Mouse (Mus musculus): ENCODE data around the gene Atg4a. TPM values are rescaled to one million over a fixed set of nuclear protein-coding genes. Genes with fewer than 3 reads are reported as not detected.

Gene Atg4a
- total and polyA plus RNA-seq, 2 experiments from 2014 or later: 4.4 to 12.0 TPM

DNA sequence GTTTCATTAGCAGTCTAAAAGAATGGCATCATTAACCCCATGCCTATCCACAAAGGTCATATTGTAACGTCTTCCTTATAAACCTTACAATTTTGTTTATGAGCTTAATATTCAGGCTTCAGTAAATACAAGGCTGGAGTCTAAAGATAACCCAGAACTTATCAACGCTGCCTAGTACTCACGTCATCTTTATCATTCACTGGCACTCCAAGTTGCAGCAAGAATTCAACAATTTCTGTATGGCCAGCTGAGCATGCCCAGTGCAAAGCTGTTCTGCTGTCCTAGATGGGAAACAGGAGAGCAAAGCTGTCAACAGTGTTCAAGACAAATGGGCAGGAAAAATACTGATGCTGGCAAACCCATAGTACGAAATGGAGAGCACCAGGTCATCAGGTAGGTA, 3.1 kb upstream of the Atg4a start:
- TF ChIP-seq CTCF (IDR thresholded peaks at IDR 0.05): no peak
- H3K27me3 ChIP-seq (ENCODE audit: insufficient read depth, low read length): peaks cover 14% of the 10 kb centered on the region; the same call in 1 of the 2 replicates
- 89% methylated on average over 4 of the region's 4 CpGs for WGBS
- ATAC-seq (ENCODE audit: low FRiP score) (no peak), DNase-seq (ENCODE audit: low spot score) (no peak)
- H3K9ac ChIP-seq (replicated peaks; ENCODE audit: low read length, poor library complexity, severe bottlenecking): no peak overlapping the region
- H3K9me3 ChIP-seq (ENCODE audit: low read length): no peaks in the 10 kb centered on the region
- H3K4me1 ChIP-seq (ENCODE audit: insufficient read depth, low read length): no peaks in the 10 kb centered on the region
- H3K27ac ChIP-seq (ENCODE audit: low read depth, low read length): no peak overlapping the region
- H3K4me2 ChIP-seq (ENCODE audit: low read depth, low read length, poor library complexity, severe bottlenecking): no peak overlapping the region
- H3K36me3 ChIP-seq (ENCODE audit: insufficient read depth, low read length): no peaks in the 10 kb centered on the region
- no peak overlapping the region for H3K4me3 ChIP-seq (ENCODE audit: low read depth, low read length)

DNA sequence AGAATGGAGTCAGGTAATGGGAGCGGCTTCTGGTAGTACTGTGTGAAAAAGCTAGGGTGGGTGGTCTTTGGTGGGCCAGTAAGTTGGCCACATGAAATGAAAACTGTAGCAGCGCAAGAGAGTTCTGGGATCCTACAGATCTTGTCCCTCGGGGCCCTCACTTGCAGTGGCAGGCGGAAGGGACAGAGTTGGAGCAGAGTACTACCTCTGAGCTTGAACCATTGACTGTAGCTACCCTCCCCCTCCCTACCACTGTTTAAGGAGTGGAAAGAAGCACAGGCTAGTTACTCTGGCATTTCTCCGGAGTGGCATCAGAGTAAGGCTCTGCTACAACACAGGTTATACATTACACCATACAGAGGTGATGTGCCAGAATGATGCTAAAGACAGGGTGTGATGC, 252 bp downstream of the Atg4a start:
- no peak for TF ChIP-seq CTCF (IDR thresholded peaks at IDR 0.05)
- whole genome bisulfite sequencing: 21% methylated on average over 5 of the region's 5 CpGs
- H3K4me2 ChIP-seq (ENCODE audit: low read depth, low read length, poor library complexity, severe bottlenecking): peak overlapping the region; percentile 49
- H3K27me3 ChIP-seq (ENCODE audit: insufficient read depth, low read length): peaks cover 9% of the 10 kb centered on the region; the same call in 1 of the 2 replicates
- no peak overlapping the region for H3K9ac ChIP-seq (replicated peaks; ENCODE audit: low read length, poor library complexity, severe bottlenecking)
- no peaks in the 10 kb centered on the region for H3K9me3 ChIP-seq (ENCODE audit: low read length)
- no peak overlapping the region for H3K27ac ChIP-seq (ENCODE audit: low read depth, low read length)
- H3K36me3 ChIP-seq (ENCODE audit: insufficient read depth, low read length): no peaks in the 10 kb centered on the region
- ATAC-seq (ENCODE audit: low FRiP score) (peak; percentile 79), DNase-seq (ENCODE audit: low spot score) (no peak)
- H3K4me3 ChIP-seq (ENCODE audit: low read depth, low read length): peak overlapping the region; percentile 47
- no peaks in the 10 kb centered on the region for H3K4me1 ChIP-seq (ENCODE audit: insufficient read depth, low read length)

GRCm38 (mm10) chrX:140978943-140979342, 22.2 kb downstream of the Atg4a start:
- DNase-seq (ENCODE audit: low spot score) (no peak), ATAC-seq (ENCODE audit: low FRiP score) (no peak)
- Histone ChIP-seq H3K27ac (ENCODE audit: low read depth, low read length) (no peak overlapping the region), H3K4me1 (ENCODE audit: insufficient read depth, low read length) (no peaks in the 10 kb centered on the region), H3K9me3 (ENCODE audit: low read length) (no peaks in the 10 kb centered on the region), H3K27me3 (ENCODE audit: insufficient read depth, low read length) (peaks cover 7% of the 10 kb centered on the region; the same call in 1 of the 2 replicates), H3K4me2 (ENCODE audit: low read depth, low read length, poor library complexity, severe bottlenecking) (no peak overlapping the region), H3K9ac (replicated peaks; ENCODE audit: low read length, poor library complexity, severe bottlenecking) (no peak overlapping the region), H3K36me3 (ENCODE audit: insufficient read depth, low read length) (no peaks in the 10 kb centered on the region), H3K4me3 (ENCODE audit: low read depth, low read length) (no peak overlapping the region)
- TF ChIP-seq CTCF (IDR thresholded peaks at IDR 0.05): no peak
- WGBS: 97% methylated on average over 1 of the region's 1 CpGs

GRCm38 (mm10) chrX:140979546-140979945, 22.8 kb downstream of the Atg4a start:
- 73% methylated on average over 2 of the region's 2 CpGs for WGBS
- Histone ChIP-seq H3K4me1 (ENCODE audit: insufficient read depth, low read length) (no peaks in the 10 kb centered on the region), H3K9me3 (ENCODE audit: low read length) (no peaks in the 10 kb centered on the region), H3K9ac (replicated peaks; ENCODE audit: low read length, poor library complexity, severe bottlenecking) (no peak overlapping the region), H3K27ac (ENCODE audit: low read depth, low read length) (no peak overlapping the region), H3K4me2 (ENCODE audit: low read depth, low read length, poor library complexity, severe bottlenecking) (no peak overlapping the region), H3K4me3 (ENCODE audit: low read depth, low read length) (no peak overlapping the region), H3K36me3 (ENCODE audit: insufficient read depth, low read length) (no peaks in the 10 kb centered on the region), H3K27me3 (ENCODE audit: insufficient read depth, low read length) (peaks cover 7% of the 10 kb centered on the region; the same call in 1 of the 2 replicates)
- no peak for ATAC-seq (ENCODE audit: low FRiP score)
- DNase-seq (ENCODE audit: low spot score): no peak
- TF ChIP-seq CTCF (IDR thresholded peaks at IDR 0.05): no peak

- no peak overlapping the region for H3K4me3 ChIP-seq (ENCODE audit: low read depth, low read length)
- no peaks in the 10 kb centered on the region for H3K9me3 ChIP-seq (ENCODE audit: low read length)
- ATAC-seq (ENCODE audit: low FRiP score) (no peak), DNase-seq (ENCODE audit: low spot score) (no peak)
- no peaks in the 10 kb centered on the region for H3K4me1 ChIP-seq (ENCODE audit: insufficient read depth, low read length)
- no peak overlapping the region for H3K27ac ChIP-seq (ENCODE audit: low read depth, low read length)
- H3K9ac ChIP-seq (replicated peaks; ENCODE audit: low read length, poor library complexity, severe bottlenecking): no peak overlapping the region
- no peaks in the 10 kb centered on the region for H3K36me3 ChIP-seq (ENCODE audit: insufficient read depth, low read length)
- H3K27me3 ChIP-seq (ENCODE audit: insufficient read depth, low read length): peaks cover 12% of the 10 kb centered on the region; the same call in 1 of the 2 replicates
- no peak overlapping the region for H3K4me2 ChIP-seq (ENCODE audit: low read depth, low read length, poor library complexity, severe bottlenecking)
- WGBS: 78% methylated on average over 4 of the region's 4 CpGs
- TF ChIP-seq CTCF (IDR thresholded peaks at IDR 0.05): no peak
These were observed 23.5 kb downstream of the Atg4a start for GRCm38 (mm10) chrX:140980163-140980562.

DNA sequence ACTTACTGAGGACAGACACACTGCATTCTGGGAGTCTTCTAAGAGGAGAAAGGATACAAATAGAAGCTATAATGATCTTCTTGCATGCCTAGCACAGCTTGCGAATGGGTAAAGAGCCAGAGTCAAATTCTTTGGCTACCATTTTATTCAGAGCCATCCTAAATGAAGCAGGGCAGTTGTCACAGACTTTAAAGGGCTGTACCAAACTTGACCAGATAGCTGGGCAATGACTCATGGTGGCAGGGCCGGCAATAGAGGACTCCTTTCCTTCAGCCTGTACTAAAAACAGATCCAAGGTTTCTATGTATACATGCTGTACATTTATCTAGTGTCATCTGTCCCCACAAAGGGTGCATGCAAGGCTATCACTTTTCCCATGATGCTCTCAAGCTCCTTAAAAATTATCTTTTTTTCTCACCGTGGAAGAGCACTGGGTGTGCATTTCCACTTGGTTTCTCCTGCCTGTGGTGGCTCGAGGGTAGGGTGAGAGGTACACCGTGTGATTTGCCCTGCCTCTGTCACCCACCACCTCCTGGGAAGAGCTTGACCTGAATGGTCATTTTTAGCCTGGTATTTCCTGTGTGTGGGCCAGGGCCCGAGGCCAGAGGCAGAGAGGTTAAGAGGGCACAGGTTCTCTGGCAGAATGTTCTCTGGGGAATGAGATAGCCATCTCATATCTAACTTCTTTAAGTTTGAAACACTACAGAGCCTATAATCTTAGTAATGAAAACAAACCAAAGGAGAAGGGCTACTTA, 26.7 kb downstream of the Atg4a start:
- ATAC-seq (ENCODE audit: low FRiP score) (no peak), DNase-seq (ENCODE audit: low spot score) (no peak)
- H3K27ac ChIP-seq (ENCODE audit: low read depth, low read length): no peak overlapping the region
- H3K9me3 ChIP-seq (ENCODE audit: low read length): no peaks in the 10 kb centered on the region
- H3K4me2 ChIP-seq (ENCODE audit: low read depth, low read length, poor library complexity, severe bottlenecking): no peak overlapping the region
- H3K27me3 ChIP-seq (ENCODE audit: insufficient read depth, low read length): peaks cover 13% of the 10 kb centered on the region; the same call in 1 of the 2 replicates
- no peaks in the 10 kb centered on the region for H3K36me3 ChIP-seq (ENCODE audit: insufficient read depth, low read length)
- WGBS: 63% methylated on average over 6 of the region's 6 CpGs
- no peak overlapping the region for H3K9ac ChIP-seq (replicated peaks; ENCODE audit: low read length, poor library complexity, severe bottlenecking)
- no peaks in the 10 kb centered on the region for H3K4me1 ChIP-seq (ENCODE audit: insufficient read depth, low read length)
- H3K4me3 ChIP-seq (ENCODE audit: low read depth, low read length): no peak overlapping the region
- no peak for TF ChIP-seq CTCF (IDR thresholded peaks at IDR 0.05)
